Mouse (Mus musculus) 3134 (cell line): ENCODE results near the gene Unc119b.
"Not testable (repeated sequence)": the region's sequence is repeated elsewhere in the genome, so short reads cannot be mapped to it uniquely, and the experiment has no call there.

Experiments used
- DNase-seq: peaks from one replicate; pipeline ENCODE4 v3.0.0-alpha.2; 2011; ENCODE audit warnings: low spot score; ENCODE audit not compliant: insufficient read length; ENCODE audit errors: extremely low read depth

Unc119b gene

GRCm38 (mm10) chr5:115091776-115092175 is 43.0 kb downstream of the Unc119b start:
- DNase-seq: no peak

DNA sequence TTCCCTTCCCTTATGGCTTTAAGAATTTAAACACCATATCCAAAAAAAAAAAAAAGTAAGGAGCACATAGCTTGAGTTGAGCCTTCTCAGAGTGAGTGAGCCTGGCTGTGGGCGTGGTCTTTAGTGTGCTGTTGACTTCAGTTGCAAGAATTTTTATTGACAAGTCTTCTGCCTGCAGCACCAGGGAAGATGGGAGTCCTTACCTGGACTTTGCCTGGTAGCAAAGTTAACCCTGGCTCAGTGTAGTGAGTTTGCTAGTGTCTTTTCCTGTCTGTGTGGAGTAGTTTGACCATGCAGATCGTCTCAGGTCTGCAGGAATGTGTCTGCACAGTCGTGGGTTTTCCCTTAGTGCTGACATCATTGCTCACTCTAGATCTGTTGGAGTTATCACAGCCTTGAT is 43.8 kb downstream of the Unc119b start:
- no peak for DNase-seq

- no peak for DNase-seq
Measured at GRCm38 (mm10) chr5:115089592-115090268, 45.0 kb downstream of the Unc119b start.

DNA sequence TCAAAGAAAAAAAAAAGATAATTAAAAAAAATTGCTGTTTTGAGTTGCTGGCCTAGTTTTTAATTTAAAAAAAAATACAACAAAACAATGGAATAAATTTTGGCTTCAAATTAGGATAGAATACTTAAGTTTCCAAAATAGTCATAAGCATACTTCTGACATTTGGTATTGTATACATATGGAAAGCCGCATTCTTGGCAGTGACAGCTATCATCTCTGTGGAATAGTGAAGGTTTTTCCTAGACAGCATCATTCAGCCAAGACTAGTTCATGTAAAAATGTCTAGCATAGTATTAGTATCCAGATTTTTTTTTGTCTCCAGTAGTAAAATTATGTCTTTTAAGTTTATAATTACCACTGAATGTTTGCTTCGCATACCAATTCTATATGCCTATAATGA is 49.1 kb downstream of the Unc119b start:
- no peak for DNase-seq

DNA sequence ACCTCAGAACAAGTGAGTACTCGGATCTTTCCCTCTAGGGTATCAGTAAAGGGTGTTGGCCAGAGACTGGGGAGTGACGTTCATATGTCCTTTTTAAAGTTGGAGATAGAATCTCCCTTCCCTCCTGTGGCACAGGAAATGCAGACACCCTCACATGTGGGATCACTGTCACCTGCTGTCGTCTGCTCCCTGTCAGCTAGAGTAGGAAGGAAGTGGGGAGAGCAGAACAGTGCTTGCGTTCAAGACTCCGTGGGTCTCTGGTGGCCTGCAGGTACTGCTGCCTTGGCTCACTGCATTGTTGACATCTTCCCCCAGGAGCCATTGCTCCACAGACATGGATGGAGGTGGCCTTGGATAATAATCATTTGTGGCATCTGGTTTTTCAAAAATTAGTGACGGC is 51.3 kb downstream of the Unc119b start:
- no peak for DNase-seq

GRCm38 (mm10) chr5:115081636-115082035 is 53.1 kb downstream of the Unc119b start:
- no peak for DNase-seq

DNA sequence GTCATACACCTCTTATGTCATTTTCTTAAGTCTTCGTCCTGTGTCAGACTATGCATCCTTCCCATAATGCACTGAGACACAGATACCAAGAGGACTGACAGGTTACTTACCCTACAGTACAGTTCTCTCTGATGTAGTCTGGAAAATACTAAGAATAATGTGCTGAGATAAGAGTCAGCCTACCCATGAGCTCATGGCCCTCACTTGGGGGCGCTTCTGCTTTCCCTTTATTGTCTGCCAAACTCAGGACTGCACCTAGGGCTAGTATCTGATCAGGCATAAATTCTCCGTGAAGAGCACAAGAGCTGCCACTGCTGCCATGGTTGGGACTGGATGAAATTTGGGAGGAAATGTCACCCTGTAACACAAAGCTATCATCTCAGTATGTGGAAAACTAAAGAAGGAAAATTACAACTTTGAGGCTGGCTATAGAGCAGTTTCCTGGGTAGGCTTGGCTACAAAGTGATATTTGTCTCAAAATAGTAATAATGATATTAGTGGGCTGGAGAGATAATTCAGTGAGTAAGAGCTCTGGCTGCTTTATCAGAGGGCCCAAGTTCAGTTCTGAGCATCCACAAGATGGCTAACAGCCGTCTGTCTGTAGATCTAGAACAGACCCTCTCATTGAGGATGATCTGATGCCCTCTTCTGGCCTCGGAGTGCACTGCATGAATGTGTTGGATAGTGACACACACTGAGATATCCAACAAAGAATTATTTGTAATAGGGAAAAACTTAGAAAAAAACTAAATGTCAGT is 58.5 kb downstream of the Unc119b start:
- DNase-seq: no peak

- DNase-seq: no peak
Measured at GRCm38 (mm10) chr5:115074749-115075148, 60.0 kb downstream of the Unc119b start.

DNA sequence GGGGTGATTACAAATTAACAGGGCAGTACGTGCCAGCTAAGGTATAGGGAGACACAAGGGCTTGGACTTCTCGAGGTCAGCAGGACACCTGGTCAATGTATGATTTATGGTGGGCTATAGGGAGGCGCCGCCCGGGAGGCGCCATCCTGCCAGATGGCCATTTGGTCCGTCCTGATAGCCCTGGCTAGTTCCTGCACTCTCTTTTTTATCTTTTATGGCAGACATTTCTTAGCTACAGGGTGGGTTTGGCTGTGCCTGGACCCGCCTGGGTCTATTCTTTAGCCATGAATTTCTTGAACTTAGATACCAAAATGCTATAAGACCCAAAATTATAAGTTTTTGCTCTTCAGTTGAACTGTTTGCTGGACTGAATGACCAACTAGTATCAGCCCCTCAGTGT is 61.5 kb downstream of the Unc119b start:
- DNase-seq: not testable (repeated sequence)
